Mouse (Mus musculus) layer of hippocampus, adult 18-20 months (tissue): ENCODE data around the gene Fndc4. TPM values are rescaled to one million over a fixed set of nuclear protein-coding genes. Genes with fewer than 3 reads are reported as not detected.
A peak's percentile ranks its signal among the peaks of the same experiment; 100 is the strongest.

ENCODE experiments used
- DNase-seq, 2 experiments: peaks; one replicate each; pipeline ENCODE4 v3.0.0; 2022; ENCODE audit warnings: low spot score in 2 of 2
- long read RNA-seq: library from polyadenylated mRNA; stranded (forward); transcript quantifications from one replicate; pipeline ENCODE4 v2.0.0, GENCODE M21; 2021
- total RNA-seq, 2 experiments: library from RNA; stranded (reverse); gene quantifications; 2 replicates each; pipeline ENCODE4 v1.2.3; 2021

The Fndc4 gene
- 100 to 1,000 TPM; 159 to 188 TPM for total RNA-seq
- long read RNA-seq, transcript Fndc4-202 (7 exons, 2,333 nt): major isoform, 75 of 127 reads
- long read RNA-seq, transcript Fndc4-201 (8 exons, 1,375 nt): minor isoform, 12 of 127 reads
- long read RNA-seq, partial matches to known transcripts: 23 of 127 reads
- long read RNA-seq, other reads (novel, unspliced or antisense): 16 of 127 reads

DNA sequence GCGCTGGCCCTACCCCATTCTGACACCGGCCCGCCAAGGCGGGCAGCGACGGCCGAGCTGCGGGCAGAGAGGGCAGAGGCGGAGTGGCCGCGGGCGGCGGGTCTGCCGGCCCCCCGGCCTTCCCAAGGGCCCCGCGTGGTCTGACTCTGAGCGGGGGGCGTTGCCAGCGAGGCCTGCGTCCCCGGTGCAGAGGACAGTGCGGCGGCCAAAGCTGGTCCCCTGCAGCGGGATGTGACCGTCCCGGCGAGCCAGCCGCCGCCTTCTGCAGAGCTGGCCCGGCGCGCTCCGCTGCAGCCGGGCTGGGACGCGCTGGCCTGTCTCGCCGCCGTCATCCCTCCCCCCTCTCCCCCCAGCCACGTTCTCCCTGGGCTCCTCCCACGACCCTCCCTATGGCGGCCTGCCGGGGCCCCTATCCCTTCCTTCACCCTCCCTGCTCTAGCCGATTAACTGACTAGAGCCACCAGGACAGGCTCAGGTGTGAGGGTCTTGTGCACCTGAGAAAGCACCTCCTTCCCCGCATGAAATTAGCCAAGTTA is at the start of gene Fndc4:
Gene Fndc4 (minus strand): TSS at position 475 of the 536 bp plus-strand sequence.
- DNase-seq: peak; percentile 39 to 57

DNA sequence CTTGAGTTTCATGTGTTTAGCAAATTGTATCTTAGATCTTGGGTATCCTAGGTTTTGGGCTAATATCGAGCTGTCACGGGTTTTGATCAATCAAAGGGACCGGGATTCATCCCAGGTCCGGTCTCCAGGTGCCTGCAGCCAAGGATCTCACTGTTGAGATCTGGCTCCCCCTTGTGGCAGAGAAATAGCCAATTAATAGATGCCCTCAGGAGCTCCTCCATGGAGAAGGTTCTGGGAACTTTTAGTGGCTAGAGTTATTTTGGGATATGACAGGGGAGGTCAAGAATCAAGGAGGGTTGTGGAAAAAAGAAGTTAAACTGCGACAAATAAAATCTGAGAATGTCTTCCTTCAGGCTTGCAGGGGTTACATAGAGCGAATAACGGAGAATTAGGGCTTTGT is 32.4 kb upstream of the Fndc4 start:
- DNase-seq: peak; percentile 28 to 80

DNA sequence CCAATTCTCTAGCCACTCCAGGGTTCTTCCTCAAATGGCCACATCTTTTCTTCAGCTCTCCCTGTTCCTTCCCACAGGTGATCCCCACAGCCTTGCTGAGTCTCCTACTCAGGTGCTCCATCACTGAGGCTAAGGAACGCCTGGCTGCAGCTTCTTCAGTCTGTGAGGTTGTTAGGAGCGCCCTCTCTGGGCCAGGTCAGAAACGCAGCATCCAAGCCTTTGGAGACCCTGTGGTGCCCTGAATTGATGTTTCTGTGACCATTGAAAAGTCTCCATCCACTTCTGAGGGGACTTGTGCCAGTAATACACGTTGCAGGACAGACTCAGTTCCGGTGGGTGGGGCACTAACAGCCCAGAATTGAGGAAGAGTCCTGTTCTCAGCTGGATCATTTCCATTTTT is 31.0 kb upstream of the Fndc4 start:
- peak in 1 of 2 experiments; percentile 4 for DNase-seq

DNA sequence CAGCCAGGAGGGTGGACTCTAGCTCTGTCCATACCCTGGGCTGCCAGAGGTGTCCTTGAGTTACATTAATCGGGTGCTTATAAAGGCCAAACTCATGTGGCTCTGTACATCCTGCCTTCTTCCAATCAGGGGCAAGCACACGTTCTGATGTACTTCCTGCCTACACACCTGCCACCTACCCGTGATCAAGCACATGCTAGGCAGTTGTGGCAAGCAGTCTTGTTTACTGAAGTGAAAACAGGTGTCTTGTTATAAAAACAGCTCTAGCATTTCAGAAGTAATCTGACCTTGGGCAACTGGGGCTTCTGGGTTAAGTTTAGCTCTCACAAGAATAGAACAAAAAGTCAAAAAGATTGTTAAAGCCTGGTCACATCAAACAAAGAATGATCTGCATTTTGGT is 28.2 kb upstream of the Fndc4 start:
- no peak for DNase-seq

DNA sequence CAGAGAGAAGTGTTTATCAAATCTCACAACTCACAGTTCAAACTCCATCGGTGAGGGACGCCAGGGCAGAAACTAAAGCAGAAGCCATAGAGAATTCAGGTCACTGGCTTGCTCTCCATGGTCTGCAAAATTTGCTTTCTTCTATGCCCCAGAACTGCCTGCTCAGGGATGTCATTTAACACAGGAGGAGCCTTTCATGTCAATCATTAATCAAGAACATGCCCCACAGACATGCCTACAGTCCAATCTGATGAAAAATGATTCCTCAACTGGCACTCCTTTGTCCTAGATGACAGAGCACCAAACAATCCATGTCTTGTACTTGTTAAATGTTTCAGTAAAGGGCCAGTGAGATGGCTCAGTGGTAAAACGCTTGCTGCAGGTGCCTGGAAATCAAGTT is 26.9 kb upstream of the Fndc4 start:
- DNase-seq: no peak

DNA sequence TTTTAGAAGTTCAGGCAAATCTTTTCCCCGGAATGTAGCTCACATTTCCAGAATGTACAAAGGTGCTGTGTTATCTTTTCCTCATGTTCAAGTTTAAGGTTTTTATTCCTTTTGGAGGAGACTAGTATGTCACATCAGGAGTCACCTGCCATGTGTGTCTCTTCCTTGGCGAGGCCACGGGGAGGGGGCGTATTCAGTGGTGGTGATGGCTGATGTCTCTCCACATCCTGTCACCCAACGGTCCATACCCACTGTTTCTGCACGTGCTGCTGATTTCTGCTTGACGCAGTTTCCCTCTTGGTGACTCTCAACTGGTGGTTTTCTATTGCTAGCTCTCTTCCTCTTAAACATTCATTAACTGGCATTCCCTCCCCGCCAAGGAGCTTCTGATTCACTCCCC is 16.9 kb upstream of the Fndc4 start:
- DNase-seq: no peak

DNA sequence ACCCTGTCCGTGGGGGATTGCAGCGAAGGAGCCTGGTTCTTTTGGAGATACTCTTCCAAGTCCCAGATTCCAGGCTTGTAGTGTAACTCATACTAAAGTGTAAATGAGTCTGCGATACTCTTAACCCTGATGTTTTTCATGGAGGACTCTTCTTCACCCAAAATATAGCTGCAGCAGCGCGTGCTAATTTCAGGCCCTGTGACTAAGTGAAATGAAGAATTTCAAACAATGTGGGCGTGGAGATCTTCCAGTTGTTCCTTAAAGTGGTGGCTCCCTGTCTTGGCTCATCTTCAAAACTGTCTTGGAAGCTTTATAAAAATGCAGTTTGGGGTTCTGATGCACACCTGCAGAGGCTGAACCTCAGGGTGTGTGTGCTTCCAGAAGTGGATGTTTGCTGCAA is 7.2 kb upstream of the Fndc4 start:
- no peak for DNase-seq

DNA sequence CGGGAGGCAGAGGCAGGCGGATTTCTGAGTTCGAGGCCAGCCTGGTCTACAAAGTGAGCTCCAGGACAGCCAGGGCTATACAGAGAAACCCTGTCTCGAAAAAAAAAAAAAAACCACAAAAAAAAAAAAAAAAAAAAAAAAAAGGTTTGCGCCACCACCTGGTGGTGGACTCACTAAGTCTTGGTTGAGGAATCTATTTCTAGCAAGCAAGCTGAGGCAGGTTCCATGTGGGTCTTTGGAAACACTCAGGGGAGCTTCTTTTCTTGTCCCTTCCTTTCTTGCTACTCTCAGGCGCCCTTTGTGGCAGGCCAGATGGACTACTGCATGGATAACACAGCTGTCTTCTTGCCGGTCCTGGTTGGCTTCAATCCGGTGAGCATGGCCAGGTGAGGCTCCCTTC is 6.0 kb upstream of the Fndc4 start:
- DNase-seq: no peak

DNA sequence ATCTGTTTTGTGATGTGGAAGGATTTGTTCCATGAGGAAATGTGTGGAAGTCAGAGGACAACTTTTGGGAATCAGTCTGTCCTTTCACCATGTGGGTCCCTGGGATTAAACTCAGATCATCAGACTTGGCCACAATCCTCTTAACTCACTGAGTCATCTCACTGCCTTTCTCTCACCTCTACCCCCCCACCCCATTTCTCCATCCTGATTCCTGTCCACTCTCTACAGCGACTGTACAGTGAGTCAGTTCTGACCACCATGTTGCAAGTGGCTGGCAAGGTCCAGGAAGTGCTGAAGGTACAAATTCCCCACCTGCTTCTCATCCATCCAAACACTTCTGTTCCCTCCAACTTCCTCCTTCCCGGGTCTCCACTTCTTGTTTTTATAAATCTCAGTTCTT is 2.6 kb upstream of the Fndc4 start:
- DNase-seq: no peak

DNA sequence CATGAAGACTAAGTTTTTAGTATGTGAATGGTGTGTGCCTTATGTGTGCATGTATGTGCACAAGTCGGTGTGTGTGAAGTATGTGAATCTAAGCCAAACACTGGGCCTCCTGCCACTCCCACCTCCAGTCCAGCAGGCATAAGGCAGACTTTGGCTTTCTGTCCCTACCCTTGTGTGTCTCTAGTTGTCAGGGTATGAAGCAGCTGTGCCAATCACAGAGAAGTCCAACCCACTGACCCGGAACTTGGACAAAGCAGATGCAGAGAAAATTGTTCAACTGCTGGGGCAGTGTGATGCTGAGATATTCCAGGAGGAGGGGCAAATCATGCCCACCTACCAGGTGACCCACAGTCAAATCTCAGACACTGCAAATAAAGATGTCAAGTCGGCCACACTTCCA is 2.1 kb upstream of the Fndc4 start:
- no peak for DNase-seq

DNA sequence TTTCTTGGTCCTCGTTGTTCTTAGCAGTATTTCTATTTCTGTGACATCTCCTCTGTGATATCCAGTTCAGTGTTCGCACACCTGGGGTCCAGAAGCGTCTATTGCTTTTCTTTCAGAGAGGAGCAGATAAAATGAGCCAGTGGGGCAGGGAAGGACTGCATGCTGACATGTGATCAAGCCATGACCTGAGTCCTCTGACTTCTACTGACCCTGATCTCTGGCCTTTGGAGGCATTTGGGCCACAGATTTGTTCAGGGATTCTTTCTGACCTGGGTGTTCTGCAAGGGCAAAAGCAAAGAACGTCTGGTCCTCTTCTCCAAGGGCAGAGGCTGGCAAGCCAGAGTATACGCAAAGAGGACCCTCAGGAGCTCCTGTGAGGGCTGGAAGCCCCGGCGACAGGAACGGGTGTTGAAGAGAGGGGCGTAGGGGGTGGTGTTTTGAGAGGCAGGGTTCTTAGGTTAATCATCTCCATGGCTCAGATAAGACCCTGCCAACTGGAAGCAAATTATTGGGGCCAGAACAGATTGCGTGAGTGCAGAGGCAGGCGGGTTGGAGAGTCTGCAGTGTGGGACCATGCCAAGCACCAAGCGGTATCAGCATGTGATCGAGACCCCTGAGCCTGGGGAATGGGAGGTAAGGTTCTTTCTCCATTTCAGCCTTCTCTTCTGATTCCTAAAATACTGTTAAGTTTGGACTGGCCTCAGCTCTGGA is 1.3 kb upstream of the Fndc4 start, which contains the start of gene Gckr:
Gene Gckr (plus strand): TSS at position 397 of the 711 bp plus-strand sequence.
- no peak for DNase-seq

DNA sequence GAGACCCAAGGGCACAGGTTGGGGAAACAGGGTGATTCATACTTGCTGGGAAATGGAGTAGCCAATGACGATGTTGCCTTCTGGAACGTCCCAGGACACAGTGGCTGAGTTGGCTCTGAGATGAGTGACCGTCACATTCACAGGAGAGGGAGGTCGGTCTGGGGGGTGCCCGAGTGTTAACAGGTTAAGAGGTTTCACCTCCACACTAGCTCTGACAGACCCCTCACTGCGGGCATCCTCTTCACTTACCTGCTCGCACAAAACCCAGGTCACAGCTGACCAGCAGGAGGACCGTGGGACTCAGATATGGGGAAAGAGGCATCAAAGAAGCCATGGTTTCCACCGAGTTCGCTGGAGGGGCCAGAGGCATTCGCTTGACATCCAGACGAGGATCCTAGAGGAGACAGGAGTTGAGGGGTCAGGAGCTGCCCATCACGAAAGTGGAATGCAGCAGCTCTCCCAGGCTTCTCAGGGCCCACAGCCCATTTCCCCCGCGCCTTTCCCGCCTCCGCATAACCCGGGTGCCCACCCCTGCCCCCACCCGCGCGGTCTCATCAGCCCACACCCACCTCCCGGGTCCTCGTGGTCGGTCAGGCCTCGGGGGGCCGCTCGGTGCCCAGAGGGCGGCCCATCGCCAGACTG is 795 bp downstream of the Fndc4 start:
- DNase-seq: no peak

DNA sequence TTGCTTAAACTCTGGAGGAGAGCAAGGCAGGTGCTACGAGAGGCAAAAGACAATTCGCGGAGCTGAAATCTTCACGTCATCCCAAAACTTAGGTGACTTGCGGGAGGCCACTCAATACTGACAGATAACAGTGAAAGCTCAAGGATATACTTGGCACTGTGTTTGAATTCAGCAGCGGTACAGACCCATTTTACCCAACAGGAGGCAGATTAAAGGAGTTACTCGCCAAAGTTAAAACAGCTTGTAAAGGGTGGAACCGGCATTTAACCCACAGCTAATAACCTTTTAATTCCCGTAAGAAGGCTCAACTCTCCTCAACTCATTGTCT is 4.6 kb downstream of the Fndc4 start:
- no peak for DNase-seq

DNA sequence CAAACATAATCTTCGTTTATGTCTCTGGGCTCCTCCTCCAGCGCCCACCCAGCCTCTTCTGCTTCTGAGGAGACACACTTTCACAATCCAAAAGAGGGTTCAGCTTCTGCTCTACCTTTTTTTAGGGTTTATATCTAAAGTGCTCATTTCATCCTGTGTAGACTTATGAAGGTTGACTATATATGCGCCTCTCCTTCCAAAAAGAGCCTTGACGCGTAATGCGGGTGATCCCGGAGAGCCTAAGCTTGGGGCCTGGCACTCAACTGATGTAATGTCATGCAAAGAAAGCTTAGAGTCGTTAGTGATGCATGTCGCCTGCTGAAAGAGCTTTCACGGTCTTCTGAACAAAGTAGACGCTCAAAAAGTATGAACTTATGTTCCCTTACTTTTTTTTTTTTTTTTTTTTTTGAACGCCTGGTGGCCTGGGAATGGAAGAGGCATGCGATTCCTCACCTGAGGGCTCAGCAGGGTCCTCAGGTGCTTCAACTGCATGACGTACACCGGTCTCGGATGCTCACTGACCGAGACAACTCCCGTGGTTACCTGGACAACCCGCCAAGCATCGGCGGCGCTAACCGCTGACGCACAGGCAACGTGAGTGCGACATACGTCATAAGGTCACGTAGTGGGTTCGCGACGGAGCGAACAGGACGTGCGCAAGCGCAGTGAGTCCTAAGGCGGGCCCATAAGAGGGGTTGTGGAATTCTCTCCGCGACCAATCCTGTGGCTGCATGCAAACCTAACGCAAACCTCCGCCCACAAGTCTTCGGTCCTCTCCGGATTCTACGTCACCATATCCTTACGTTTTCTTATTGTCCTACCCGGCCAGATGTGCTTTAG is 5.1 kb downstream of the Fndc4 start, which contains the start of gene Ift172:
Gene Ift172 (minus strand): TSS at position 596 of the 840 bp plus-strand sequence.
- DNase-seq: peak; percentile 94 to 98

DNA sequence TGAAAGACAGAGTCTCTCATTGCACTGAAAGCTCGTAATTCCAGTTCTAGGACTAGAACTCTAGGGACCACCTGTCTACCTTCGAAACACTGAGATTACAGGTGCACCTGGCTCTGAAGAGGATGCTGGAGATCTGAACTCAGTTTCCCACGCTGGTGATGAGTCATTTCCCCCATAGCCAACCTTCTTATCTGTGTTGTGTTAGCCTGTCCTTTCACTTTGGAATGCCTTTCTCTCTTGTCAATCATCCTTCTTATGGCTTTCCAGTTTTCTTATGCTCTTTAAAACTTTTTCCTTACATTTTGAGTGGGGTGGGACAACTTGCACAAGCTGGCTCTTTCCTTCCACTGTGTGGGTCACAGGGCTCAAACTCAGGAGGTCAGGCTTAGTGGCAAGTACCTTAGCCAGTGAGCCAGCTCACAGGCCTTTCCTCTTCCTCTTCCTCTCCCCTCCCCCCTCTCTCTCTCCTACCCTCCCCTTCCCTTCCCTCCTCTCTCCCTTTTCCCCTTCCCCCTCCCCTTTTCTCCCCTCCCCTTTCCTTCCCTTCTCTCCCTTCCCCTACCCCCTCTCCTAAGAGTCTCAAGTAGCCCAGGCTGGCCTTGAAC is 6.2 kb downstream of the Fndc4 start:
- no peak for DNase-seq

DNA sequence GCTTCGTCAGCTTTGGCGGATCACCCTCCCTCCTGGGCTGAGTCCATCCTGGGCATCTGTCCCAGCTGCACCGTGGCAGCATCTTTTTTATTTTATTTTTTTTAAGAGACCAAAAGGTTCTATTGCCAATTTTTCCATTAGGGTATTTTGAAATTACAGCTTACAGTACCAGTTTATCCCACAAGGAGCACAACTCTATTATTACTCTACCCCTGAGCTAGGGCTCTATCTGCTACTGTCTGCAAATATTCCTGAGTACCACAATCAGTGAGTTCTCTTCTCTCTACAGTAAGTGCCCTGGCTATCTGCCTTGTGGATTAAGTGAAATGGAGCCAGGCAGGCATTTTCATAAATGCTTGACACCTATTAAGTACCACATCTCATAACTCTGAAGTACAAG is 7.2 kb downstream of the Fndc4 start:
- DNase-seq: no peak

DNA sequence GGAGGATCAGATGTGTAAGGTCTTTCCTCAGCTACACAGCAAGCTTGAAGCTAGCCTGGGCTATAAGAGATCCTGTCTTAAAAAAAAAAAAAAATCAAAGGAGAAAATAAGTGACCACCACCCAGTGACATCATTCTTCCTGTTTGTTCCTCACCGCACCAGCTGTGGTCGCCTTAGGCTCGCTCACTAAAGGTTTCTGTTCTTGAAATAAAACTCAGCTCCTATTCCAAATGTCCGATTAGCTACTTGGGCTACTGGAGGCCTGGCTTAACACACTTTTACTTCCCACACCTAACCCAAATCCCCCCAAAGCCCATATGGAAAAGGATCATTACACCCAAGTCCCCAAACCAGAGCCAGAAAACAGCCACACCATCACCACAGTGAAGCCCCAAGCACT is 7.7 kb downstream of the Fndc4 start:
- DNase-seq: no peak

DNA sequence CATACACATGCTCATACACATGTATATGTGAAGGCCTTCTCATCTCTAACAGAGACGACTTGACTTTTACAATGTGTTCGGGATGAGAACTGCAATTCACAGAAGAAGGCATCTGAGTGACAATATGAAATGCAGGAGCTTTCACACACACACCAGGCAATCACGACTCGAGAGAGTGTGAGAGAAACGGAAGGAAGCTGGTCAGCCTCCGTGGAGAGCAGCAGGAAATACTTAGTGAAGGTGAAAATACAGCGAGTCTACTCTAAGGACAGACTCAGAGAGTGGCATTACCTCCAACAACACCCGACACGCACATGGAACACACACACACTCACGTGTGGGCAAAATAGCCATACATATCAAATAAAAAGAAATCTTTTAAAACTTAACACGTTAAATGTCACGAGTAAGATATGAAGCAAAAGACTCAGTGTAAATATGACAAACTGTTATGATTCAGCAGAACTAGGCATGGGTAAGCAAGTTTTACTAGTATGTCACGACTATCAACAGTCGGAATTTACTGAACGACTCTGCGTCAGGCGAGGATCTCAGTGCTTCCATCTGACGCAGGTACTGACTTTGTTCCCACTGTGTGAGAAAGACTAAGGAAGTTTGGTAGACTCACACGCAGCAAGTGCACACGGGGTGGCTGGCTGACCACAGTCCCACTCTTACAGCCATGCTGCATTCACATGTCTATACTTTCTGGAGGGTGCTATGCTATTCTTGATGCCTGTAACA is 16.5 kb downstream of the Fndc4 start:
- DNase-seq: no peak

DNA sequence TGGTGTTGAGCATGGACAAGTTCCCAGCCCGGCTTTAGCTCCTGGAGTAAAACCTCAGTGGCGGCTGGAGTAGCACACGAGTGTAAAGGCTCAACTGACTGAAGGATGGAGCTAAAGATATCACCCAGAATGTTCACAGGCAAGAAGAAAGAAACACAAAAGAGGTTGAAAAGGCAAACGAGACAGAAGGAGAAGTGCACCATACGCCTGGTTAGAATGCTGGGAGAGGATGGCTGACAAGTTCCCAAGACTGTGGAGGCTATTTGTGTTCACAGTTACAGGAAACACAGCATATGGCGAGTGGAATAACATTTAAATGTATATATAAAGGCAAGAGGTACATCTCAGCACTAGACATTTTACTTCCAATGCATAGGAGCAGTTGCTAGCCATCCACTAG is 22.9 kb downstream of the Fndc4 start:
- no peak for DNase-seq

DNA sequence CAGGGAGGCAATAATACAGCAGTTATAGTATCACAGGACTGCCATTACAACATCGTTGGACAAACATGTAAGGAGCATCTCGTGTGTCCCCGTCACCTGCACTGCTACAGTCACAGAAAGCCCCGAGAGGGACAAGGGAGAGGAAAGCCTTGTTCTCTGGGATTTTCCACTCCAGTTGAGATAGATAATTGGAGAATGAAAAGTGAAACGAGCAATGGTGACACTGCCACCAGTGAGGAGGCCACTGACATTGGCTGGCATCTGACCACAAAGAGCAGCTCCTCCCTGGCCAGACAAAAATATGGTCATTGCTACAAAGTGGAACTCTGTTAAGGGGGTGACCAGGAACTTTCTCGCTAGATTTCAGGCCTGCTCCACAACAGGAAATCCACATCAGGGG is 28.2 kb downstream of the Fndc4 start:
- DNase-seq: no peak
